Mouse (Mus musculus): ENCODE results near the gene Pcmt1. TPM values are rescaled to one million over a fixed set of nuclear protein-coding genes. Genes with fewer than 3 reads are reported as not detected.

Pcmt1 gene
- polyA plus RNA-seq (2017; shearing (Covaris generic)): 116 TPM

GRCm38 (mm10) chr10:7680731-7681301, at the start of gene Pcmt1, which contains the start of gene Lats1:
TSS of gene Pcmt1 (minus strand) at chr10:7681136.
TSS of gene Lats1 (plus strand) at chr10:7681214.

DNA sequence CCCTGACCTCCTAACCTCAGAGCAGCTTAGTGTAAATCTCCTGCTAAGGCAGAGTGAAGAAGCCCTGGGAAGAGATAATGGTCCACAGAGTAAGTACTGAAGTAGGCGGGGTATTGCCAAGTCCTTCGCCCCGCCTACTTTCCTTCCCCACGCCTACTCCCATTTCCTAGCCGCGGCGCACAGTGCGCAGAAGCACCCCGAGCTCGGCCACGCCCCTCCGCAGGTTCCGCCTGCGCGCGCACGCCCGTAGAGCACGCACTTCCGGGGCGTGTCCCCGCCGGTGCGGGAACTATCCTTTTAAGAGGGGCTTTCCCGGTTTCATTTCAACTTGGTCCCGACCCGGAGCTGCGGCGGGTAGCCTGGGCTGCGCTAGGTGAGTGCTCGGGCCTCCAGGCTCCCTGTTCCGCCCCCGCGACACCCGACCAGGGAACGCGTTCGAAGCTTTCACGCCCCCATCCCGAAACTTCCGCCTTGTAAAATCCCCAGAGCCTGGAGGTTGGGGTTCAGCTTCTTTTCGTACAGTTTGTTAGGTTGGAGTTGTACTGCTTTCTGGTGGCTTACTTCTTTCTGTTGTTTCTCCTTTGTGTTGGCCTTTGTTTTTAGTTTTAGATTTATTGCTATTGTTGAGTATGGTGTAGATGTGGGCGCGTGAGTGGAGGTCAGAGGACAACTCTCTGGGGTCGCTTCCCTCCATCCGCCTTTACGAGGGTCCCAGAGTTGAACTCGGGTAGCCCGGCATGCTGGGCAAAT, 45.0 kb upstream of the Pcmt1 start, which contains the start of gene Katna1:
TSS of gene Katna1 (plus strand) at position 250 of the 750 bp plus-strand sequence.

GRCm38 (mm10) chr10:7667342-7667802, 13.6 kb downstream of the Pcmt1 start, which contains the start of gene Nup43:
TSS of gene Nup43 (plus strand) at chr10:7667503.

GRCm38 (mm10) chr10:7589592-7590233, 91.2 kb downstream of the Pcmt1 start, which contains the start of gene Lrp11:
TSS of gene Lrp11 (plus strand) at chr10:7589800.

Other genes with a start within 250 kb of the Pcmt1 start
- 8.8 TPM for gene Ulbp1, start 207.5 kb downstream of the Pcmt1 start, polyA plus RNA-seq (2017; shearing (Covaris generic))
- 0.21 TPM for gene Lrp11, start 91.3 kb downstream of the Pcmt1 start, polyA plus RNA-seq (2017; shearing (Covaris generic))
- gene Nup43, start 13.6 kb downstream of the Pcmt1 start, polyA plus RNA-seq (2017; shearing (Covaris generic)): 24.0 TPM
- 4.2 TPM for gene Lats1, start 78 bp upstream of the Pcmt1 start, polyA plus RNA-seq (2017; shearing (Covaris generic))
- 88.2 TPM for gene Katna1, start 44.9 kb upstream of the Pcmt1 start, polyA plus RNA-seq (2017; shearing (Covaris generic))
- gene Ginm1, start 111.7 kb upstream of the Pcmt1 start, polyA plus RNA-seq (2017; shearing (Covaris generic)): 82.8 TPM
- 107 TPM for gene Ppil4, start 111.8 kb upstream of the Pcmt1 start, polyA plus RNA-seq (2017; shearing (Covaris generic))
- gene Zc3h12d, start 151.3 kb upstream of the Pcmt1 start, polyA plus RNA-seq (2017; shearing (Covaris generic)): 27.5 TPM